Mouse (Mus musculus) liver, embryonic 16.5 days (tissue): ENCODE results near the gene 9930111J21Rik2. TPM values are rescaled to one million over a fixed set of nuclear protein-coding genes. Genes with fewer than 3 reads are reported as not detected.
"Not testable (repeated sequence)": the region's sequence is repeated elsewhere in the genome, so short reads cannot be mapped to it uniquely, and the experiment has no call there.

Experiments used
- ATAC-seq: fragments of 200-750 bp; cut with Nextera tagmentation; 2 replicates; pipeline ENCODE4 v1.8.0; 2017; ENCODE audit warnings: low read depth, mild to moderate bottlenecking, moderate number of reproducible peaks, moderate library complexity
- H3K27ac ChIP-seq: fragments of 300-500 bp; sonication (generic); 2 replicates; pipeline ENCODE4 v1.5.1; 2014; ENCODE audit warnings: mild to moderate bottlenecking, low read length
- H3K27me3 ChIP-seq: fragments of 300-500 bp; sonication (generic); 2 replicates; pipeline ENCODE4 v1.6.1; 2014; ENCODE audit warnings: low read depth, low read length, mixed read lengths; ENCODE audit not compliant: control insufficient read depth, insufficient read depth
- H3K36me3 ChIP-seq: fragments of 300-500 bp; sonication (generic); 2 replicates; pipeline ENCODE4 v1.6.1; 2014; ENCODE audit warnings: mild to moderate bottlenecking; ENCODE audit not compliant: control insufficient read depth, insufficient read depth
- H3K4me1 ChIP-seq: fragments of 300-500 bp; sonication (generic); 2 replicates; pipeline ENCODE4 v1.6.1; 2014; ENCODE audit warnings: low read depth, low read length, mixed read lengths; ENCODE audit not compliant: control insufficient read depth
- H3K4me2 ChIP-seq: fragments of 300-500 bp; sonication (generic); 2 replicates; pipeline ENCODE4 v1.6.1; 2014; ENCODE audit warnings: low read depth, low read length, mixed read lengths
- H3K4me3 ChIP-seq: fragments of 300-500 bp; sonication (generic); 2 replicates; pipeline ENCODE4 v1.5.1; 2014; ENCODE audit warnings: low read depth, mild to moderate bottlenecking, low read length
- H3K9ac ChIP-seq: fragments of 300-500 bp; sonication (generic); 2 replicates; pipeline ENCODE4 v1.6.1; 2014; ENCODE audit warnings: low read depth, low read length
- H3K9me3 ChIP-seq: fragments of 300-500 bp; sonication (generic); replicated peaks from 2 replicates; pipeline ENCODE4 v1.6.1; 2016; ENCODE audit warnings: low read length; ENCODE audit not compliant: control insufficient read depth
- WGBS: fragments of 180-500 bp; shearing (Covaris S2); extraction: QIAGEN DNeasy Blood & Tissue Kit; methylation state at CpG from one replicate; pipeline ENCODE4 v1.1.7; 2014; ENCODE audit not compliant: insufficient replicate concordance; 5-methylcytosine and 5-hydroxymethylcytosine counted together
- polyA plus RNA-seq: library from polyadenylated mRNA; unstranded; fragments of >200 nt; fragmentation: Nextera tagmentation; extraction: Ambion mirVana; gene quantifications from 2 replicates; pipeline ENCODE4 v1.2.1, GENCODE M21; 2015

9930111J21Rik2 gene
- polyA plus RNA-seq, result 1.3 and 1.5 TPM in 2 replicates

DNA sequence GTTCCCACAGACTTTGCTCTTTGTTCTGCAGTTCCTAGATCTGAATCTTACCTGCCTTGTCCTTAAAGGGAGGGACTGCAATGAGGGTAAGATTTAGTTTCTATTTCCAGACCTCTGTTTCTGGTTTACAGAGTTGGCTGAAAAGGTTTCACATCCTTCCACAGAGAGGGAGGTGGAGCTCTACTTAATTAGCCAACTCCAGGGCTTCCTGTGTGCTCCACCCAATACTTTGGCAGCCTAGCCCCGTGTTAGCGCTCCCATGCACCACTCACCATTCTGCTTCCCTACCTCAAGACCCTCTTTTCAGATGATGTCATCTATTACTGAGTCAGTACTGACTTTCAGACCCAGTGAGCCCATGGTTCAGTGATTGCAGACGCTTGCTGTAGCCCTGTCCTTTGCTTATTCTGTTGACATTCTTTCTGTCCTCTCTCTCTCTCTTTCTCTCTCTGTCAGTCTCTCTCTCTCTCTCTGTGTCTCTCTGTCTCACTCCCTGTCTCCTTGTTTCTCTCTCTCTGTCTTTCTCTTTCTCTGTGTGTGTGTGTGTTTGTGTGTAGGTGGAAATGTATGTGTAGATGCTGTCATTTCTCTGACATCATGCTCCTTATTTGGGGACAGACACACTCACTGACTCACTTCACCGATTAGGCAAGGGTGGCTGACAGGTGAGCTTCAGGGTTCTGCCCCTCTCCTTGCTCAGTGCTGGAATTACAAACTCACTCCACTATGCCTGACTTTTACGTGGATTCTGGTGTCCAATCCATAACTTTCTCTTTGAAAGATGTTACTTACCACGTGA, at the start of gene 9930111J21Rik2:
TSS of gene 9930111J21Rik2 (minus strand) at position 150 of the 799 bp plus-strand sequence.
- ATAC-seq, result peak; percentile 43; the same call in 1 of the 2 replicates

GRCm38 (mm10) chr11:49100409-49100808, 49.4 kb upstream of the 9930111J21Rik2 start:
- Histone ChIP-seq H3K27me3 (no peaks in the 10 kb centered on the region), H3K9me3 (no peaks in the 10 kb centered on the region), H3K27ac (no peak overlapping the region), H3K4me2 (0 out of 2 replicates have a peak overlapping the region, but pooled peaks have one; percentile 8), H3K36me3 (no peaks in the 10 kb centered on the region), H3K4me3 (no peak overlapping the region), H3K4me1 (peaks cover 21% of the 10 kb centered on the region), H3K9ac (no peak overlapping the region)
- ATAC-seq, result no peak
- 58% methylated on average over 3 of the region's 3 CpGs for WGBS

More for the DNA sequence above, at the start of gene 9930111J21Rik2:
- not testable (repeated sequence) for H3K36me3 ChIP-seq, H3K4me3 ChIP-seq, H3K4me1 ChIP-seq, H3K27me3 ChIP-seq, H3K9me3 ChIP-seq, H3K4me2 ChIP-seq, H3K9ac ChIP-seq, H3K27ac ChIP-seq
- WGBS, result 50% methylated on average over 1 of the region's 6 CpGs

DNA sequence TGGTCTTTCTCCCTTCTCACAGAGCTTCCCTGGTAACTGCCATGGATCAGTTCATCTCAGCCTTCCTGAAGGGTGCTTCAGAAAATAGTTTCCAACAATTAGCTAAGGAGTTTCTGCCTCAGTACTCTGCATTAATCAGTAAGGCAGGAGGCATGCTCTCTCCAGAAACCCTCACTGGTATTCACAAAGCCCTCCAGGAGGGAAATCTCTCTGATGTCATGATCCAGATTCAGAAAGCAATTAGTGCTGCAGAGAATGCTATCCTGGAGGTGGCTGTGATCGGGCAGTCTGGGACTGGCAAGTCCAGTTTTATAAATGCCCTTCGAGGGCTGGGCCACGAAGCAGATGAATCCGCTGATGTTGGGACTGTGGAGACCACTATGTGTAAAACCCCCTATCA, 44.3 kb upstream of the 9930111J21Rik2 start:
- H3K36me3 ChIP-seq, result no peaks in the 10 kb centered on the region
- 77% methylated on average over 4 of the region's 4 CpGs for WGBS

GRCm38 (mm10) chr11:49093861-49094660, 43.0 kb upstream of the 9930111J21Rik2 start:
- Histone ChIP-seq H3K36me3 (no peaks in the 10 kb centered on the region), H3K9ac (no peak overlapping the region), H3K4me2 (no peak overlapping the region), H3K4me3 (no peak overlapping the region), H3K27me3 (no peaks in the 10 kb centered on the region), H3K9me3 (no peaks in the 10 kb centered on the region), H3K4me1 (peaks cover 27% of the 10 kb centered on the region), H3K27ac (no peak overlapping the region)
- 65% methylated on average over 6 of the region's 6 CpGs for WGBS
- ATAC-seq, result no peak

More for the DNA sequence above, 44.3 kb upstream of the 9930111J21Rik2 start:
- Histone ChIP-seq H3K4me2 (no peak overlapping the region), H3K9me3 (no peaks in the 10 kb centered on the region), H3K4me1 (peaks cover 19% of the 10 kb centered on the region), H3K4me3 (no peak overlapping the region), H3K27ac (no peak overlapping the region), H3K27me3 (no peaks in the 10 kb centered on the region), H3K9ac (no peak overlapping the region)
- no peak for ATAC-seq

DNA sequence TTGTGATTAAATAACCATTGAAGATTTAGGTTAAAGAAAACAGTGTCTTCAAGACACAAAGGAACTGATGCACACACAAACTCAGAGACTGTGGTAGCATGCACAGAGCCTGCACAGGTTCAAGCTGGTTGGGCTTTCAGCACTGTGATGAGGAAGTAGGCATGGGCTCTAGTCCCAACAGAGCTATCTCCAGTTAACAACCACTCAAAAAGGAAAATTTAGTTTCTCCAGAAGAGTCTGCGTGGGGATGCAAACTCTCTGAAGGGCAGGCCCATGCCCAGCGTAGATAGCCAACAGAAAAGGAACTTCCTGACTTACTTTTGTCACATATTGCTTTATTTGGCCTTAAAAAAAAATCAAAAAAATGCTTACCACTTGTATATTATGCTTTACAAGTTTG, 41.7 kb upstream of the 9930111J21Rik2 start:
- ATAC-seq, result no peak
- H3K4me1 ChIP-seq, result peaks cover 39% of the 10 kb centered on the region
- no peak overlapping the region for H3K4me2 ChIP-seq
- no peak overlapping the region for H3K4me3 ChIP-seq
- H3K9me3 ChIP-seq, result no peaks in the 10 kb centered on the region
- no peaks in the 10 kb centered on the region for H3K36me3 ChIP-seq
- no peak overlapping the region for H3K27ac ChIP-seq
- 63% methylated on average over 2 of the region's 2 CpGs for WGBS
- H3K27me3 ChIP-seq, result no peaks in the 10 kb centered on the region
- H3K9ac ChIP-seq, result no peak overlapping the region

DNA sequence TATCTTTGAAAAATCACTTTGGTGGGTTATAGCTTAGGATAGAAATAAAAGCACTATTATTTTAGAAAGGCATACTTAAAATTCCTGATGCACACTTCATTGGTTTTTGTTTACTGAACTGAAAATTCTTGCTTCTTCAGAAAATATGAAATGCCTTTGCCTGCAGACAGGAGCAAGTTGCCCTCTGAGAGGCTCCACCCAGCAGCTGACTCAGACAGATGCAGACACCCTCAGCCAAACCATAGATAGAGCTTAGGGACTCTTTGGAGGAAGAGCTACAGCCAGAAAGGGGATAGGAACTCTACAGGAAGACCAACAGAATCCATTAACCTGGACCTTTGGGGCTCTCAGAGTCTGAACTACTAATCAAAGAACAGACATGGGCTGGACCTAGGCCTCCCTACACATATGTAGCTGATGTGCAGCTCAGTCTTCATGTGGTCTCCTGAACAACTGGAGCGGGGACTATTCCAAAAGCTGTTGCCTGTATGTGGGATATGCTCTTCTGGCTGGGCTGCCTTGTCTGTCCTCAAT, 41.1 kb upstream of the 9930111J21Rik2 start:
- no peak overlapping the region for H3K4me2 ChIP-seq
- 96% methylated on average over 1 of the region's 1 CpGs for WGBS

DNA sequence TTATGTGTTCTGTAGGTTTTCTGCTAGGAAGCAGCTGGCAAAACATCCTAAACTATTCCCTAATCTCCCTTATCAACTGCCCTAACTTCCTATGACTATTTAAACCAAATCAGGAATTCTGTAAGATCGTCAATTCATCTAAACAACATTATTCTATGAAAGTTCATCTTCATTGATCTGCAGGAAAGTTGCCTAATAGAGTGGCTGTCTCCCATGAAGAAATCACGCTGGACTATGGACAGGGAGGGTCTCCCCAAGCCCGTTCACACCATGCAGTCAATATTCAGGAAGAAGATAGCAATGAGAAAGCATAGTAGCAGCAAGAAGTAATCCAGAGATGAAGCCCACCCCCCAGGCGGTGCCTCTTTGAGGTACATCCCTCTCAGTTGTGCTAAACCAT, 40.1 kb upstream of the 9930111J21Rik2 start:
- ATAC-seq, result no peak
- Histone ChIP-seq H3K4me3 (no peak overlapping the region), H3K27me3 (no peaks in the 10 kb centered on the region), H3K36me3 (no peaks in the 10 kb centered on the region), H3K9ac (no peak overlapping the region), H3K27ac (peak overlapping the region; percentile 75), H3K4me1 (peaks cover 51% of the 10 kb centered on the region), H3K4me2 (no peak overlapping the region), H3K9me3 (no peaks in the 10 kb centered on the region)
- 50% methylated on average over 4 of the region's 4 CpGs for WGBS

More for the DNA sequence above, 41.1 kb upstream of the 9930111J21Rik2 start:
- no peak overlapping the region for H3K4me3 ChIP-seq
- no peaks in the 10 kb centered on the region for H3K9me3 ChIP-seq
- H3K27me3 ChIP-seq, result no peaks in the 10 kb centered on the region
- H3K27ac ChIP-seq, result no peak overlapping the region
- peaks cover 42% of the 10 kb centered on the region for H3K4me1 ChIP-seq
- no peak overlapping the region for H3K9ac ChIP-seq
- H3K36me3 ChIP-seq, result no peaks in the 10 kb centered on the region
- no peak for ATAC-seq

DNA sequence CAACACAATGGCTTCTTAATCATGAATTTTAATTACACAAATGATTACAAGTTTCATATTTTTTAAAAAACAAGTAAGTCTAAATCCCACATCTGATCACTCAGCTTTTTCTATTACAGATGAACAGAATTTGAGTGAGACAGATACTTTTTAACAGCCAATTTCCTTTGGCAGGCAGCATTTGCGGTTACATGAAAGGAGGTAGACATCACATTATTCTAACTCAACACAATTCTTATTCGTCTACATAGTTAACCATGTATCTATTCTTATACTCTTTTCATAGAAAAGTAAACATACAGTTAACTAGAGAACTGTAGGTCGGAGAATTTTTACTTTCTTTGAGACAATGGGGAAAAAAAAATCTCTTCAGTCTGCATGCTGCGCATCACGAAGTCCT, 39.5 kb upstream of the 9930111J21Rik2 start:
- H3K9me3 ChIP-seq, result no peaks in the 10 kb centered on the region
- no peak for ATAC-seq
- H3K4me3 ChIP-seq, result no peak overlapping the region
- H3K27ac ChIP-seq, result peak overlapping the region; percentile 75
- no peaks in the 10 kb centered on the region for H3K27me3 ChIP-seq
- no peak overlapping the region for H3K9ac ChIP-seq
- no peaks in the 10 kb centered on the region for H3K36me3 ChIP-seq
- no peak overlapping the region for H3K4me2 ChIP-seq
- H3K4me1 ChIP-seq, result peaks cover 52% of the 10 kb centered on the region
- 75% methylated on average over 5 of the region's 5 CpGs for WGBS
